Mouse (Mus musculus) liver, embryonic 16.5 days (tissue): ENCODE results near the gene Poc1b. TPM values are rescaled to one million over a fixed set of nuclear protein-coding genes. Genes with fewer than 3 reads are reported as not detected.
A peak's percentile ranks its signal among the peaks of the same experiment; 100 is the strongest.
"Not testable (repeated sequence)": the region's sequence is repeated elsewhere in the genome, so short reads cannot be mapped to it uniquely, and the experiment has no call there.

Experiments
- ATAC-seq: fragments of 200-750 bp; cut with Nextera tagmentation; 2 replicates; pipeline ENCODE4 v1.8.0; 2017; ENCODE audit warnings: low read depth, mild to moderate bottlenecking, moderate number of reproducible peaks, moderate library complexity
- H3K27ac ChIP-seq: fragments of 300-500 bp; sonication (generic); 2 replicates; pipeline ENCODE4 v1.5.1; 2014; ENCODE audit warnings: mild to moderate bottlenecking, low read length
- H3K27me3 ChIP-seq: fragments of 300-500 bp; sonication (generic); 2 replicates; pipeline ENCODE4 v1.6.1; 2014; ENCODE audit warnings: low read depth, low read length, mixed read lengths; ENCODE audit not compliant: control insufficient read depth, insufficient read depth
- H3K36me3 ChIP-seq: fragments of 300-500 bp; sonication (generic); 2 replicates; pipeline ENCODE4 v1.6.1; 2014; ENCODE audit warnings: mild to moderate bottlenecking; ENCODE audit not compliant: control insufficient read depth, insufficient read depth
- H3K4me1 ChIP-seq: fragments of 300-500 bp; sonication (generic); 2 replicates; pipeline ENCODE4 v1.6.1; 2014; ENCODE audit warnings: low read depth, low read length, mixed read lengths; ENCODE audit not compliant: control insufficient read depth
- H3K4me2 ChIP-seq: fragments of 300-500 bp; sonication (generic); 2 replicates; pipeline ENCODE4 v1.6.1; 2014; ENCODE audit warnings: low read depth, low read length, mixed read lengths
- H3K4me3 ChIP-seq: fragments of 300-500 bp; sonication (generic); 2 replicates; pipeline ENCODE4 v1.5.1; 2014; ENCODE audit warnings: low read depth, mild to moderate bottlenecking, low read length
- H3K9ac ChIP-seq: fragments of 300-500 bp; sonication (generic); 2 replicates; pipeline ENCODE4 v1.6.1; 2014; ENCODE audit warnings: low read depth, low read length
- H3K9me3 ChIP-seq: fragments of 300-500 bp; sonication (generic); replicated peaks from 2 replicates; pipeline ENCODE4 v1.6.1; 2016; ENCODE audit warnings: low read length; ENCODE audit not compliant: control insufficient read depth
- WGBS: fragments of 180-500 bp; shearing (Covaris S2); extraction: QIAGEN DNeasy Blood & Tissue Kit; methylation state at CpG from one replicate; pipeline ENCODE4 v1.1.7; 2014; ENCODE audit not compliant: insufficient replicate concordance; 5-methylcytosine and 5-hydroxymethylcytosine counted together
- polyA plus RNA-seq: library from polyadenylated mRNA; unstranded; fragments of >200 nt; fragmentation: Nextera tagmentation; extraction: Ambion mirVana; gene quantifications from 2 replicates; pipeline ENCODE4 v1.2.1, GENCODE M21; 2015

The Poc1b gene
- polyA plus RNA-seq, 1 experiment from 2014 or later, result 6.8 TPM

GRCm38 (mm10) chr10:99211503-99212265 lies 104.8 kb downstream of the Poc1b start:
- Histone ChIP-seq H3K27ac (no peak overlapping the region), H3K4me1 (no peaks in the 10 kb centered on the region; the same call in 1 of the 2 replicates), H3K4me3 (no peak overlapping the region), H3K36me3 (no peaks in the 10 kb centered on the region), H3K9ac (no peak overlapping the region), H3K27me3 (no peaks in the 10 kb centered on the region), H3K9me3 (no peaks in the 10 kb centered on the region), H3K4me2 (no peak overlapping the region)
- 54% methylated on average over 9 of the region's 9 CpGs for WGBS
- ATAC-seq, result peak; percentile 66

- no peak for ATAC-seq
- H3K27me3 ChIP-seq, result no peaks in the 10 kb centered on the region
- no peaks in the 10 kb centered on the region for H3K9me3 ChIP-seq
- H3K36me3 ChIP-seq, result no peaks in the 10 kb centered on the region
- H3K4me1 ChIP-seq, result no peaks in the 10 kb centered on the region; the same call in 1 of the 2 replicates
- H3K27ac ChIP-seq, result no peak overlapping the region
- 63% methylated on average over 15 of the region's 15 CpGs for WGBS
- H3K4me2 ChIP-seq, result no peak overlapping the region
- no peak overlapping the region for H3K9ac ChIP-seq
- no peak overlapping the region for H3K4me3 ChIP-seq
Measured at GRCm38 (mm10) chr10:99214421-99215299, 107.8 kb downstream of the Poc1b start.

- H3K9me3 ChIP-seq, H3K27me3 ChIP-seq, H3K27ac ChIP-seq, ATAC-seq, H3K4me1 ChIP-seq, H3K9ac ChIP-seq, H3K4me2 ChIP-seq, H3K36me3 ChIP-seq, H3K4me3 ChIP-seq: not testable (repeated sequence)
- WGBS, result 80% methylated on average over 10 of the region's 15 CpGs
Measured at GRCm38 (mm10) chr10:99216570-99216969, 109.7 kb downstream of the Poc1b start.

- no peaks in the 10 kb centered on the region for H3K27me3 ChIP-seq
- H3K4me1 ChIP-seq, result no peaks in the 10 kb centered on the region
- H3K27ac ChIP-seq, result no peak overlapping the region
- H3K4me3 ChIP-seq, result no peak overlapping the region
- WGBS, result 66% methylated on average over 8 of the region's 8 CpGs
- H3K4me2 ChIP-seq, result no peak overlapping the region
- H3K36me3 ChIP-seq, result no peaks in the 10 kb centered on the region
- H3K9me3 ChIP-seq, result no peaks in the 10 kb centered on the region
- ATAC-seq, result no peak
- no peak overlapping the region for H3K9ac ChIP-seq
Measured at GRCm38 (mm10) chr10:99221540-99221939, 114.7 kb downstream of the Poc1b start.

DNA sequence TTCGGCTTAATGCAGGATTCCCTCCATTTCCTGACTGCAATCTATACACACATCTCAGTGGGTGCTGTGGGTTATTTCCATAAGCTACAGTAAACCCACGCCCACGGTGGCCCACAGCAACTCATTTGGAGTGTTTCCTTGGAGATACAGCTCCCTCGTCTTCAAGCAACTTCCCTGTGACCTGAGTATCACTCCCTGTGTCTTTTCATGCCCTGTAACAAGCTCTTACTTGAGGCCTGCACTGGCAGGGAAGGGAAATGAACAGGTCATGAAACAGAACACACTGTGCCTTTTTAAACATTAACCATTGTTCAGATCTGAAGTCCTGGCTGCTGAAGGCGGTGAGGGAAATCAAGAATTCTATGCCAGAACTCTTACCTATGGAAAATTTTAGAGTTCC lies 115.9 kb downstream of the Poc1b start:
- peak overlapping the region; percentile 71 for H3K27ac ChIP-seq
- no peaks in the 10 kb centered on the region for H3K4me1 ChIP-seq
- ATAC-seq, result no peak
- H3K27me3 ChIP-seq, result no peaks in the 10 kb centered on the region
- no peak overlapping the region for H3K4me3 ChIP-seq
- no peak overlapping the region for H3K4me2 ChIP-seq
- no peak overlapping the region for H3K9ac ChIP-seq
- H3K9me3 ChIP-seq, result no peaks in the 10 kb centered on the region
- 49% methylated on average over 5 of the region's 5 CpGs for WGBS
- H3K36me3 ChIP-seq, result no peaks in the 10 kb centered on the region

- WGBS, result 44% methylated on average over 3 of the region's 3 CpGs
- ATAC-seq, result no peak
Measured at GRCm38 (mm10) chr10:99224218-99224617, 117.4 kb downstream of the Poc1b start.

DNA sequence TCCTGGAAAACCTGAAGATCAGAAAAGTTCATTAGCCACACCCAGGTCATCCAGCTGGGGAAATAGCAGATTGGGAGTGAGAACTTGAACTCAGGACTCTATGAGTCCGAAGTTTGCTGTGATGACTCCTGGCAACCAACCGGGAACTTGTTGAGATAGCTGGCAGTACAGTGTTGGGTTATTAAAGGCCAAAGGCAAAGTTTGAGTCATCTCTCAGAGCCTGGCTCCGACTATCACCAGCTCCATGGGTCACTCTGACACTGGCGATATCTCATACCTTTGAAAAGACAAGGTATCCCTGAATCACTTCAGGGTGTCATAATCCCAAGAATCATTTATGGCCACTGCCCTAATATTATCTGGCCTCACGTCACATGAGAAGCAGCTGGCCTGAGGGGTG lies 119.9 kb downstream of the Poc1b start:
- H3K27ac ChIP-seq, result no peak overlapping the region
- H3K9me3 ChIP-seq, result no peaks in the 10 kb centered on the region
- no peak overlapping the region for H3K4me3 ChIP-seq
- 59% methylated on average over 5 of the region's 5 CpGs for WGBS
- H3K36me3 ChIP-seq, result no peaks in the 10 kb centered on the region
- H3K9ac ChIP-seq, result no peak overlapping the region
- H3K4me2 ChIP-seq, result no peak overlapping the region
- H3K4me1 ChIP-seq, result peaks cover 5% of the 10 kb centered on the region; the same call in 1 of the 2 replicates
- peaks cover 3% of the 10 kb centered on the region; the same call in 1 of the 2 replicates for H3K27me3 ChIP-seq
- ATAC-seq, result no peak

More at GRCm38 (mm10) chr10:99224218-99224617, 117.4 kb downstream of the Poc1b start:
- Histone ChIP-seq H3K9me3 (no peaks in the 10 kb centered on the region), H3K4me1 (peaks cover 5% of the 10 kb centered on the region; the same call in 1 of the 2 replicates), H3K27ac (no peak overlapping the region), H3K4me3 (no peak overlapping the region), H3K27me3 (peaks cover 3% of the 10 kb centered on the region; the same call in 1 of the 2 replicates), H3K4me2 (no peak overlapping the region), H3K9ac (no peak overlapping the region), H3K36me3 (no peaks in the 10 kb centered on the region)

DNA sequence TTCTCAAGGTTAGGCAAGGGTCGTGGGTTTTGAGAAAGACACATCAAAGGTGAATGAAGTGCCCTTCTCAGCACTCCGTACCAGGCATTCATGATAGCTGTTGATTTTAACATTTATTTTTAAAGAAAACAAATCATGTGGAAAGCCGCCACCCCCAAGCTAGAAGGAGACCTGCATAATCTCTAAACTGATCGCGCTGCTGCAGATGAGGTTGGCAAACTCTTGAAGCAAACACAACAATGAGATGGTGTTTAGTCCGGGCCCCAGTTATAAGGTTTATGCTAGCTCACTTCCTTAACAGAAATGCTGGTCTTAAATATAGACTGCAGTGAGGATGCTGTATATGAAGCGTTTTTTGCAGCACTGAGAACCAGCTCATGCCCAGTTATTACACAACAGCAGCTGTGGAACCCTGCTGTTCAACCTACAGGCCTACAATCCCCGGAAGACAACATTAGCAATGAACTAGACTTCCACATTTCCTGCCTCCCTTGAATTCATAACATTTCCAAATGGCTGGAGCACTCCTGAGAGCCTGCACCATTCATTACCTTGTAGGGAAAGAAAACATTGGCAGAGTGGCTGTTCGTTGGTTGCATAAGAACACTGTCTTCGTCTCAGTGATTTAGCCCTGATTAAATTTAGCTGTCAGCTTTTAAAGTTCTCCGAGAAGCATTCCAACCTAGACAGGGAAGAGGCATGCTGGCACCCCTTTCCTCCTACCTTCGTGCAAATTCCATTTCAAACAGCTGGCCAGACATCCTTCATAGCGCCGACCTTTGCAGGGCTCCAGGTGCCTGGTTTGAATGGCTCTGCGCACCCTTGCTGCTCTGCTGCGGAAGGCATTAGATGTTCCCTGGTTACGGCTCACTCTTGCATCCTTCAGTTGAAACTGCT lies 121.4 kb downstream of the Poc1b start:
- Histone ChIP-seq H3K4me3 (no peak overlapping the region), H3K9me3 (no peaks in the 10 kb centered on the region), H3K27ac (peak overlapping the region; percentile 15; the same call in 1 of the 2 replicates), H3K36me3 (no peaks in the 10 kb centered on the region), H3K27me3 (peaks cover 3% of the 10 kb centered on the region; the same call in 1 of the 2 replicates), H3K9ac (no peak overlapping the region), H3K4me2 (no peak overlapping the region), H3K4me1 (peaks cover 5% of the 10 kb centered on the region; the same call in 1 of the 2 replicates)
- ATAC-seq, result no peak
- WGBS, result 17% methylated on average over 17 of the region's 17 CpGs
